Mouse (Mus musculus) liver, embryonic 15.5 days (tissue): ENCODE measurements around the gene Gm960. TPM values are rescaled to one million over a fixed set of nuclear protein-coding genes. Genes with fewer than 3 reads are reported as not detected.
A peak's percentile ranks its signal among the peaks of the same experiment; 100 is the strongest.

Experiments
- ATAC-seq: fragments of 200-750 bp; cut with Nextera tagmentation; 2 replicates; pipeline ENCODE4 v1.8.0; 2017; ENCODE audit warnings: moderate number of reproducible peaks, mild to moderate bottlenecking, moderate library complexity; ENCODE audit not compliant: insufficient read depth
- H3K27ac ChIP-seq: fragments of 300-500 bp; sonication (generic); replicated peaks from 2 replicates; pipeline ENCODE4 v1.5.1; 2015; ENCODE audit warnings: mild to moderate bottlenecking, inconsistent platforms
- H3K27me3 ChIP-seq: fragments of 300-500 bp; sonication (generic); 2 replicates; pipeline ENCODE4 v1.6.1; 2015; ENCODE audit warnings: mild to moderate bottlenecking, inconsistent platforms
- H3K36me3 ChIP-seq: fragments of 300-500 bp; sonication (generic); replicated peaks from 2 replicates; pipeline ENCODE4 v1.6.1; 2015; ENCODE audit warnings: moderate library complexity, mild to moderate bottlenecking, inconsistent platforms
- H3K4me1 ChIP-seq: fragments of 300-500 bp; sonication (generic); replicated peaks from 2 replicates; pipeline ENCODE4 v1.6.1; 2015; ENCODE audit warnings: inconsistent platforms
- H3K4me2 ChIP-seq: fragments of 300-500 bp; sonication (generic); 2 replicates; pipeline ENCODE4 v1.6.1; 2015; ENCODE audit warnings: moderate library complexity, mild to moderate bottlenecking, inconsistent platforms
- H3K4me3 ChIP-seq: fragments of 300-500 bp; sonication (generic); replicated peaks from 2 replicates; pipeline ENCODE4 v1.5.1; 2015; ENCODE audit warnings: mild to moderate bottlenecking, inconsistent platforms
- H3K9ac ChIP-seq: fragments of 300-500 bp; sonication (generic); 2 replicates; pipeline ENCODE4 v1.6.1; 2015; ENCODE audit warnings: moderate library complexity, mild to moderate bottlenecking, inconsistent platforms
- H3K9me3 ChIP-seq: fragments of 300-500 bp; sonication (generic); replicated peaks from 2 replicates; pipeline ENCODE4 v1.6.1; 2016; ENCODE audit warnings: inconsistent platforms
- WGBS: fragments of 180-500 bp; shearing (Covaris S2); methylation state at CpG from one replicate; pipeline ENCODE4 v1.1.7; 2015; ENCODE audit warnings: mixed read lengths; ENCODE audit not compliant: insufficient replicate concordance; 5-methylcytosine and 5-hydroxymethylcytosine counted together
- polyA plus RNA-seq: library from polyadenylated mRNA; unstranded; fragments of >200 nt; fragmentation: Nextera tagmentation; extraction: Ambion mirVana; gene quantifications from 2 replicates; pipeline ENCODE4 v1.2.1, GENCODE M21; 2015

Gene Gm960
- polyA plus RNA-seq, 1 experiment from 2014 or later: 0.40 TPM

DNA sequence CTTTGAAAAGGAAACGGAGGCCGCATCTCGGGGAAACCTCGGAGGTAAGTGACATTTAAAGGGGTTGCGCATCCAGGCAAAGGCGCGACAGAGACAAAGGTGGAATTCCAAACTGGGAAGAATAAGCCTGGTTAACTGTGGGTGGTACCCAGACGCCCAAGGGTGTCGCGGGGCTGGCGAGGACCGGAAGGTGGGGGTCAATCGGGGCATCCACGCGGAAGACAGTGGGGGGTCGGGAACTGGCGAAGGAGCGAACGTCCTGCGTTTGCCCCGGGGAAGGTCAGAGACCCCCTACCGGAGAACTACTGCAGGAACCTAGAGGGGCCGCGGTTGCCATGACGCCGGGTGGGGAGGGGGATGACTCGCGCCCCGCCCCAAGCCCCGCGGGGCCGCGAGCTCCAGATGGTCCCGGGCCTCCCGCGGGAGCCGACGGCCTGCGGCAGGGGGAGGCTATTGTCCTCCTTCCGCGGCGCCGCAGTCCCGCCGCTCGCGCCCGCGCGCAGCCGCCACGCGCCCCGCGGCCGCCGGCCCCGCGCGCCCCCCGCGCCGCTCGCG is 13.2 kb upstream of the Gm960 start:
- peak overlapping the region; percentile 59 for H3K4me2 ChIP-seq
- no peaks in the 10 kb centered on the region for H3K36me3 ChIP-seq
- H3K27ac ChIP-seq: no peak overlapping the region
- H3K27me3 ChIP-seq: peaks cover 76% of the 10 kb centered on the region
- 4% methylated on average over 23 of the region's 65 CpGs for WGBS
- H3K4me3 ChIP-seq: peak overlapping the region; percentile 33; the same call in 1 of the 2 replicates
- no peak for ATAC-seq
- H3K9me3 ChIP-seq: no peaks in the 10 kb centered on the region
- 0 out of 2 replicates have a peak, but pooled peaks cover 3% of the 10 kb centered on the region for H3K4me1 ChIP-seq
- no peak overlapping the region for H3K9ac ChIP-seq

DNA sequence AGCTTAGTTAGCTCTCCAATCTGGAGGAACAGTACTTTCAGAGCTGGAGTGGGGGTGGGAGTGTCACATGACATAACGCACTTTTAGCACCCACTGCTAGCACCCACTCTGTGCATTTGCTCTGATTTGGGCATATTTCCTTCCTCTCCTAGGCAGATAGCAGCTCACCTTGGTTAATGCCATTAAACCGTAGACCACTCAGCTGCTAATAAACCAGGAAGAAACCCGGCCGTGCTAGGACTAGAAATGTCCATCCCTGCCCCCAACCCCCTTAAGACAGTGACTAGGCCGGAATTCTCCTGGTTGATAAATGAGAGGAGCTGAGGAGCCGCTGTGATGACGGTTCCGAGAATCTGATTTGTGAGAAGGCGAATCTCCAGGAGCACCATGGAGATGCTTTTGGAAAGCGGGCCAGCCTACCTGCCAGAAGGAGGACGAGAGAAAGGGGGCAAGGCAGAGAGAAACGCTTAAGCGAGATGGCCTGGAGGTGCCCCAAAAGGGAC is 12.7 kb upstream of the Gm960 start, which contains the start of gene Sptbn2:
Sptbn2 (plus strand) TSS at position 70 of the 503 bp plus-strand sequence.
- Histone ChIP-seq H3K27me3 (peaks cover 76% of the 10 kb centered on the region), H3K4me2 (peak within 1 kb of the TSS; percentile 59), H3K4me3 (peak within 1 kb of the TSS; percentile 33), H3K4me1 (0 out of 2 replicates have a peak, but pooled peaks cover 3% of the 10 kb centered on the region), H3K27ac (no peak within 1 kb of the TSS), H3K9me3 (no peaks in the 10 kb centered on the region), H3K9ac (no peak within 1 kb of the TSS), H3K36me3 (no peaks in the 10 kb centered on the region)
- ATAC-seq: no peak
- WGBS: 16% methylated on average over 13 of the region's 13 CpGs

DNA sequence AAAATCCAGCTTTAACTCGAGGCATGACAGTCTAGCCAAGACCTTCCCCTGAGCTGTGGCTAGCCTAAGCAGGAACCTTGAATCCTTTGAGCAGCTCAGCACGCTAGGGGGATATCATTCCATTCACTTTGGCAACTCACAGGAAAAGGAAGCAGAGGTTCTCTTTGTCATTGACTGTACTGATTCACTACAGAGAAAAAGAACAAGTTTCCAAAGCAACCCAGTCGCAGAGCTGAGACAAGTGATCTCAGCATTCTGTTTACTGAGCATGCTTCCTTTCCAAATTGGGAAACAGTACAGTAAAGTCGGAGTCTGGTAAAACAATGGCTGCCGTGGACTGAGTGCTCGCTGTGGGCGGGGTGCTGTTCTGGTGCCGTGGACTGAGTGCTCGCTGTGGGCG is 10.3 kb upstream of the Gm960 start:
- H3K4me3 ChIP-seq: no peak overlapping the region
- H3K9me3 ChIP-seq: no peaks in the 10 kb centered on the region
- ATAC-seq: no peak
- peaks cover 60% of the 10 kb centered on the region for H3K27me3 ChIP-seq
- no peak overlapping the region for H3K4me2 ChIP-seq
- no peak overlapping the region for H3K9ac ChIP-seq
- 0 out of 2 replicates have a peak, but pooled peaks cover 3% of the 10 kb centered on the region for H3K4me1 ChIP-seq
- 49% methylated on average over 10 of the region's 10 CpGs for WGBS
- no peaks in the 10 kb centered on the region for H3K36me3 ChIP-seq
- H3K27ac ChIP-seq: no peak overlapping the region

GRCm38 (mm10) chr19:4701221-4701620 is 2.8 kb upstream of the Gm960 start:
- H3K4me1 ChIP-seq: peaks cover 5% of the 10 kb centered on the region
- ATAC-seq: no peak
- H3K4me2 ChIP-seq: no peak overlapping the region
- no peak overlapping the region for H3K9ac ChIP-seq
- no peaks in the 10 kb centered on the region for H3K36me3 ChIP-seq
- 9% methylated on average over 7 of the region's 7 CpGs for WGBS
- no peak overlapping the region for H3K27ac ChIP-seq
- no peaks in the 10 kb centered on the region for H3K9me3 ChIP-seq
- no peak overlapping the region for H3K4me3 ChIP-seq
- peaks cover 64% of the 10 kb centered on the region for H3K27me3 ChIP-seq

DNA sequence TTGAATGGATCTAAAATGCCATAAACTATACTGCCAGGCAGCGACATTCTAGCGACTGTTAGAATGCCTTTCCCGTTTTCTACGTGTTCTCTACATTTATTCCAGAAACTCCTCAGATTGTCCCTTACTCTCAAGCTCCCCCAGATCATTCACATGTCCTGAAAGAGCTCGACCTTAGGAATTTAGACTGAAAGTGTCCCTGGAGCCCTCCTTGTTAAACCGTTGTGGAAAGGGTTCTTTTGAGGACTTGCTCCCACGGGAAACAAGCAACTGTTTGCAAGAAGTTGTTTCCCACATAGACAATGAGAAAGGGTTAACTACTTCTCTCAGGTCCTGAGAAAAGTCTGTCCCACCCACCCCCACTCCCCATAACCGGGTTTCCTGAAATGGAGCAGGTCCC is 2.2 kb upstream of the Gm960 start:
- Histone ChIP-seq H3K4me2 (no peak overlapping the region), H3K27me3 (peaks cover 62% of the 10 kb centered on the region), H3K4me1 (peaks cover 5% of the 10 kb centered on the region), H3K36me3 (no peaks in the 10 kb centered on the region), H3K27ac (no peak overlapping the region), H3K4me3 (no peak overlapping the region), H3K9me3 (no peaks in the 10 kb centered on the region), H3K9ac (no peak overlapping the region)
- no peak for ATAC-seq
- WGBS: 49% methylated on average over 8 of the region's 8 CpGs

DNA sequence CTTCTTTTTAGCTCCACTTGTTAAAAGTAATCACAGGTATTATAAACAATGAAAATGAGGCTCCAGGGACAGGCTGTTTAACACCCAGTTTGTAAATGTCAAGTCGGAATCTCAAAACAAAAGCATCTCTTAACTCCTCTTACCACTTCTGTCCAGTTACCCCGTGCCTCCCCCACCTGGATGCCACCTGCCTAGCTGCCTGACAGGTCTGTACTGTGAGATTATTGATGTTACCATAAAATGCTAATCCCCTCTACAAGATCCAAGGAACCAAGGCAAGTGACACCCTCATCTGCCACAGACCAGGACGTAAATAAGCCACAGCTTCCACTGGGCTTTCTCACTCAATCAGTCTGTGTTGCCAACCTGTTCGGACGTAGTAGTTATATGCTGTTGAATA is 1.4 kb upstream of the Gm960 start:
- WGBS: 47% methylated on average over 5 of the region's 5 CpGs
- no peak for ATAC-seq
- Histone ChIP-seq H3K36me3 (no peaks in the 10 kb centered on the region), H3K27me3 (peaks cover 60% of the 10 kb centered on the region), H3K4me1 (peaks cover 5% of the 10 kb centered on the region), H3K9me3 (no peaks in the 10 kb centered on the region), H3K9ac (no peak overlapping the region), H3K4me3 (no peak overlapping the region), H3K4me2 (no peak overlapping the region), H3K27ac (no peak overlapping the region)

GRCm38 (mm10) chr19:4698856-4699255 is 388 bp upstream of the Gm960 start:
- peaks cover 70% of the 10 kb centered on the region for H3K27me3 ChIP-seq
- WGBS: 27% methylated on average over 8 of the region's 8 CpGs
- H3K9me3 ChIP-seq: no peaks in the 10 kb centered on the region
- no peak overlapping the region for H3K4me2 ChIP-seq
- H3K36me3 ChIP-seq: no peaks in the 10 kb centered on the region
- H3K4me3 ChIP-seq: no peak overlapping the region
- H3K9ac ChIP-seq: no peak overlapping the region
- H3K27ac ChIP-seq: no peak overlapping the region
- ATAC-seq: no peak
- H3K4me1 ChIP-seq: peaks cover 5% of the 10 kb centered on the region

- Histone ChIP-seq H3K9ac (no peak overlapping the region), H3K36me3 (no peaks in the 10 kb centered on the region), H3K4me2 (peak overlapping the region; percentile 66; the same call in 1 of the 2 replicates), H3K9me3 (no peaks in the 10 kb centered on the region), H3K4me3 (no peak overlapping the region), H3K27me3 (peaks cover 76% of the 10 kb centered on the region), H3K4me1 (peaks cover 5% of the 10 kb centered on the region), H3K27ac (no peak overlapping the region)
- WGBS: 58% methylated on average over 9 of the region's 9 CpGs
- ATAC-seq: no peak
Observed at GRCm38 (mm10) chr19:4697721-4698120, 747 bp downstream of the Gm960 start.

- WGBS: 57% methylated on average over 3 of the region's 3 CpGs
- Histone ChIP-seq H3K4me1 (peaks cover 5% of the 10 kb centered on the region), H3K4me2 (no peak overlapping the region), H3K9me3 (no peaks in the 10 kb centered on the region), H3K36me3 (no peaks in the 10 kb centered on the region), H3K27ac (no peak overlapping the region), H3K9ac (no peak overlapping the region), H3K4me3 (no peak overlapping the region), H3K27me3 (peaks cover 73% of the 10 kb centered on the region)
- no peak for ATAC-seq
Observed at GRCm38 (mm10) chr19:4697121-4697520, 1.3 kb downstream of the Gm960 start.

- no peak overlapping the region for H3K27ac ChIP-seq
- H3K27me3 ChIP-seq: peaks cover 52% of the 10 kb centered on the region
- no peak overlapping the region for H3K9ac ChIP-seq
- H3K4me2 ChIP-seq: no peak overlapping the region
- no peak overlapping the region for H3K4me3 ChIP-seq
- H3K36me3 ChIP-seq: no peaks in the 10 kb centered on the region
- no peaks in the 10 kb centered on the region for H3K9me3 ChIP-seq
- peaks cover 5% of the 10 kb centered on the region for H3K4me1 ChIP-seq
- WGBS: 44% methylated on average over 3 of the region's 3 CpGs
- no peak for ATAC-seq
Observed at GRCm38 (mm10) chr19:4694346-4694745, 4.1 kb downstream of the Gm960 start.

- no peak for ATAC-seq
- Histone ChIP-seq H3K9ac (no peak overlapping the region), H3K4me2 (no peak overlapping the region), H3K4me3 (no peak overlapping the region), H3K27ac (no peak overlapping the region), H3K4me1 (no peaks in the 10 kb centered on the region), H3K9me3 (no peaks in the 10 kb centered on the region), H3K36me3 (no peaks in the 10 kb centered on the region), H3K27me3 (peaks cover 7% of the 10 kb centered on the region; the same call in 1 of the 2 replicates)
- 45% methylated on average over 6 of the region's 6 CpGs for WGBS
Observed at GRCm38 (mm10) chr19:4672401-4672800, 26.1 kb downstream of the Gm960 start.

DNA sequence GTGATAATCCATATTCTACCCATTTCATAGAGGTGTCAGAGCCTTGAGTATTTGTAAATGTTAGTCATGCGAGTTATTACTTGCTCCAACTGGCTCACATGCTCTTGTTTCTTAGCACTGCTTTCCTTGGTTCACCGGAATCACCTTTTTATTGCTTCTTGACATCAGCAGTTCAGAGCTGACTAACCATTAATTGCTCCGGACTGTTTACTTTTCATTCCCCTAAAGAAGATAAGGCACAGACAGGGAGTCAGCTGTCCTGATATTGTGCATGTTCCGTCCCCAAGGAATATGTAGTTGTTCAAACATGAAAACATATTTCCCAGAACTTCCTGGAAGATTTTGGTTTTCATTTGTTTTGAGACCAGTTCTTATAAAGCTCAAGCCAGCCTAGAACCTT is 27.7 kb downstream of the Gm960 start:
- H3K27ac ChIP-seq: no peak overlapping the region

More for the DNA sequence above, 27.7 kb downstream of the Gm960 start:
- Histone ChIP-seq H3K4me3 (no peak overlapping the region), H3K9ac (no peak overlapping the region), H3K4me2 (no peak overlapping the region), H3K4me1 (no peaks in the 10 kb centered on the region), H3K9me3 (no peaks in the 10 kb centered on the region), H3K36me3 (no peaks in the 10 kb centered on the region), H3K27me3 (peaks cover 7% of the 10 kb centered on the region; the same call in 1 of the 2 replicates)
- ATAC-seq: no peak
- 54% methylated on average over 4 of the region's 4 CpGs for WGBS
